Mouse (Mus musculus): ENCODE results near the gene Tmem185b. TPM values are rescaled to one million over a fixed set of nuclear protein-coding genes. Genes with fewer than 3 reads are reported as not detected.

Tmem185b gene
- total RNA-seq, 4 experiments from 2014 or later: 26.0 to 35.3 (median 29.8) TPM

DNA sequence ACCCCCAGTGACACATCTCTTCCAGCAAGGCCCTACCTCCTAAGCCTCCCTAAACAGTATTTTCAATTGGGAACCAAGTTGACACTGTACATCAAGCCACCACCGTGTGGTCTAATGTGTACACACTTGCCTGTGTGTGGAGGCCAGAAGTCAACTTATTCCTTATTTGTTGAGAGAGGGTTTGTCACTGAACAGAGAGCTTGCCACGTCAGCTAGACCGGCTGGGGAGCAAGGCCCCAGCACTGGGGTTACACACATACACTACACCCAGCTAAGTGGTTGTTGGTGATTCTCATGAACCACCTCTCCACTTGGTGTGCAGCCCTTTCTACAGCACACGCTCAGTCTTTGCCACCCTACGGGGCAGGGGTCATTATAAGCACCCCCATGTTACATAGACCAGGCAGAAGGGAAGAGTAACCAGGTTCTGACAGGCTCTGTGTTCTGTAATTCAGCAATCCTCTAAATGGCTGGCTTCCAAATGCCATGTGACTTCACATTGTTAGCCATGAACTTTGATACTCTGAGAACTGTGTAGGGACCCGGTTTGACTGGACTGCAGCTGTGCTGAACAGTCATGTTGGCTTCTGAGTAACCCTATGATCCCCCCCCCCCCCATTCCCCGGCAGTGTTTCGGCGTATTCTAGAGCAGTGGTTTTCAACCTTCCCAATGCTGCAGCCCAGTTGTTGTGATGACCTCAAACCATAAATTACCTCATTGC lies 15.0 kb downstream of the Tmem185b start:
- no peak for DNase-seq

DNA sequence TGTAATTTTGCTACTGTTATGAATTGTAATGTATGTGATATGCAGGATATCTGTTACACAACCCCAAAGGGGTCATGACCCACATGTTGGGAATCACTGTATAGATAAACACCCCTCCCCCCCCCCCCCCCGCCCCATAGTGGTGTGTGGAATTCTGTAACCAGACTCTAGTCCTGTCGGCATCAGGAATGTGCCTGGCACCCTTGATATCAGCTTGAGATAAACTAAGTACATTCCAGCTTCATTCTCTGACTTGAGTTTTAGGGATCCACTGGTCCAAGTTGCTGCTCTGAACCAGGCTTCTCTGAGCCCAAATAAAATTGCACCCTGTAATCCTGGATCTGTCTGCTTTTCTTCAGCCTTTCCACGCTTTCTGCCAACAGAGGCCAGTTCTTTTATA lies 15.6 kb downstream of the Tmem185b start:
- DNase-seq: no peak

DNA sequence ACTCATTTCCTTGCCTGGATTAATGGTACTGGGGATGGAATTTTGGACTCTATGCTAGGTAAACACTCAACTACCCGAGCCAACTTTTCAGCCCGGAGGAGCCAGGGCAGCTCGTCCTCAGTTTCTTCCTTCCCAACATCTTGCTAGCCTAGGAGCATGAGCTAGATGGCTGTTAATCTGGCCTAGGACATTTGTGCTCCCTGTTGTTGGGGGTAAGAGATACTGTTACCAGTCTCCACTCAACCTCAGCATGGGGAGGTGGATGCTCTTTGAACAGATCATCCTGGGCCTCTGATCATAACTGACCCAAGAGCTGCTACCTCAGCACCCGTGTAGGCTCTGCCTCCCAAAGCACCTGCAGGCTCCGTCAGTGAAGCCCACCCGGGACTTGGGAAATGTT lies 17.4 kb downstream of the Tmem185b start:
- DNase-seq: no peak

- no peak for DNase-seq
Measured at GRCm38 (mm10) chr1:119544611-119545155, 18.7 kb downstream of the Tmem185b start.

GRCm38 (mm10) chr1:119545164-119545563 lies 19.2 kb downstream of the Tmem185b start:
- DNase-seq: no peak

DNA sequence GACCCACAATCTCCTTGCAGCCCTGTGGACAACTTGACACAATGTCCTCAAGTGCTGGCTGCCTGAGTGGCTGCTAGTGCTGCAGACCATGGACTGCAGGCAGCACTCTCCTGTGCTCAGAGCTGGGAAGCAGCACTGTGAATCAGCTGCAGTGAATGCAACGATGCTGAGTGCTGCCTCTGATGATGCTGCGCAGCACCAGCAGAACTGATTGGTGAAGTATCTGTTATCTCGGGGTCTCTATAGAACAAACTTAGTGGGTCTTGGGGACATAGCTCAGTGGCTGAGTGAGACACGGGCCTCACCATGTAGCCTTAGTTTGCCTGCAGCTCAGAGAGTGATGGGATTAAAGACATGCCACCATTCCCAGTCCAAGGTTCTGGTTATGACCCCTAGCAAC lies 19.7 kb downstream of the Tmem185b start:
- DNase-seq: no peak

- DNase-seq: no peak
Measured at GRCm38 (mm10) chr1:119546490-119546889, 20.5 kb downstream of the Tmem185b start.

DNA sequence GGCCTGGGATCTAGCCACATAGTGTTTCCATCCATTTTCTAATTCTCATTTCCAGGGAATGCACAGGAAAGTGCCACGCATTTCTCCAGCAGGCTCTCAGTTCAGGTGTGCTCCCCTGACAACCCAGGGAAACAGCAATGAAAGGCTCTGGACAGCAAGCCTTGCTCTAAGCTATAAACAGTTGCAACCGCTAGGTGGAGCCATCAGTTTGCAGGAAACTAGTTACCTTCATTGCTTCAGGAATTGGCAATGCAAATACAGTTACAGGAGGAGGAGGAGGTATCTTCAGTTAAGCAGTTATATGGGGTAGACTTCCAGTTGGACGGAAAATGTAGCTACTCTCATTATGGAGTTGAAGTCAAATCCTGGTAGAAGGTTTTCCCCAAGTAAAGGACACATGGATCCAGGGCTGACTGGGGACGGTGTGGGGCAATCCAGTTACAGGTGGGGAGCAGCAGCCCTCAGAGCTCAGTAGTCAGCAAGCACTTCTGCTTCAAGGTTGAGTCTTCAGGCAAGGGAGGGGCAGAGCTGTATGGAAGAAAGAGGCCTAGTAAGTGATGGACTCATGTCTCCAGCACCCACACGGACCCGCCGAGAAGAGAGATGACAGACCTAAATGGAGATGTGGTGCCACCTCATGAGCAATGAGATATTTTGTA lies 22.8 kb downstream of the Tmem185b start:
- DNase-seq: peak; percentile 52

DNA sequence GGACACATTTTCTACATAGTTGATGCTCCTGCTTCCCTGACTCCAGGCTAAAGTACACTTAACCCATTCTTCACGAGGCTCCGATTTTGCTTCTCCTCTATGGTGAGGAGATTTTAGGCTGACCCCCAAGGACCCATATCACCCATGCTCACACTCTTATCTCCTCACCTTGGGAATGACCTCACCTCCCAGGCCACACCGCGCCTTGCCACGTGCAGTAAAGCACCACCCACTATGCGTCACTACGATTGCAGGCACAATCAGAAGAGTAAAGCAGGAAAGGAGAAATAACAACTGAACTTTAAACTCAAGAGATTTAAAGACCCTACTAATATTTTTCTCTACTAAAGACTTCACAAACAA lies 23.3 kb downstream of the Tmem185b start:
- DNase-seq: no peak

- DNase-seq: no peak
Measured at GRCm38 (mm10) chr1:119550064-119550463, 24.1 kb downstream of the Tmem185b start.

- no peak for DNase-seq
Measured at GRCm38 (mm10) chr1:119551651-119552050, 25.7 kb downstream of the Tmem185b start.

- no peak for DNase-seq
Measured at GRCm38 (mm10) chr1:119555651-119556050, 29.7 kb downstream of the Tmem185b start.

- no peak for DNase-seq
Measured at GRCm38 (mm10) chr1:119557641-119558395, 31.9 kb downstream of the Tmem185b start.

- no peak for DNase-seq
Measured at GRCm38 (mm10) chr1:119565531-119565930, 39.6 kb downstream of the Tmem185b start.

GRCm38 (mm10) chr1:119570134-119570533 lies 44.2 kb downstream of the Tmem185b start:
- DNase-seq: no peak

Other genes starting within 250 kb of the Tmem185b start
- gene Inhbb, start 103.9 kb upstream of the Tmem185b start, total RNA-seq (2022): 1 to 10 TPM; 4.0 to 4.5 (median 4.2) TPM
- gene Ralb, start 21.4 kb upstream of the Tmem185b start, total RNA-seq (2022): 10 to 100 TPM; 61.0 to 78.5 (median 64.7) TPM
- 10 to 100 TPM; 13.3 to 18.9 (median 14.4) TPM for gene Epb41l5, start 122.8 kb downstream of the Tmem185b start, total RNA-seq (2022)

Data from adrenal gland, adult 8-10 months (tissue).